Mouse (Mus musculus) frontal cortex, adult (tissue): ENCODE results near the gene Hs6st1.
A peak's percentile ranks its signal among the peaks of the same experiment; 100 is the strongest.
"Not testable (repeated sequence)": the region's sequence is repeated elsewhere in the genome, so short reads cannot be mapped to it uniquely, and the experiment has no call there.

ENCODE experiments used
- ATAC-seq: cut with Nextera tagmentation; 2 replicates; pipeline ENCODE4 v1.9.2; 2017; ENCODE audit warnings: mild to moderate bottlenecking, moderate library complexity, mixed read lengths; ENCODE audit not compliant: low TSS enrichment

Gene Hs6st1

GRCm38 (mm10) chr1:36068076-36068475 lies at the start of gene Hs6st1:
Hs6st1 (plus strand) TSS chr1:36068400.
- peak; percentile 75 for ATAC-seq

GRCm38 (mm10) chr1:36018617-36019016 lies 49.6 kb upstream of the Hs6st1 start:
- peak; percentile 16; the same call in 1 of the 2 replicates for ATAC-seq

- no peak for ATAC-seq
Observed at GRCm38 (mm10) chr1:36019161-36019560, 49.0 kb upstream of the Hs6st1 start.

- no peak for ATAC-seq
Observed at GRCm38 (mm10) chr1:36020315-36020714, 47.9 kb upstream of the Hs6st1 start.

DNA sequence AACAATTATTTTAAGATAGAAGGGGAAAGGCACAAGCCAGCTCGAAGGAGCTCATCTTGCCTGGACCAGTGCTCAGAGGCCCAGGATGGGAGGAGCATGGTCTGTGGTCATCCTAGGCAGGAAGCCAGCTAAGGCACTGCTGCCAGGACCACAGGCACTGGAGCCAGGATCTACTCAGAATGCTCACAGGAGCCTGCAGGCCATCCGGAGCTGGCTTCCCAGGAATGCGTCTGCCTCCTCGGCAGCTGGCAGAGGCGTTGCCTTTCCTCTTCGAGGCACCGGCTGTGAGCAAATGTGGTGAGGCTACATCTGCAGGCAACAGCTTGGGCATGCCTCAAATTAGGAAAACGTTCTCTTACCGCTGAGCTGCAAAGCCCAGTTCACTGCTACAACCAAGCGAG lies 37.8 kb upstream of the Hs6st1 start:
- ATAC-seq: peak; percentile 100

- ATAC-seq: no peak
Observed at GRCm38 (mm10) chr1:36038769-36039168, 29.4 kb upstream of the Hs6st1 start.

- no peak for ATAC-seq
Observed at GRCm38 (mm10) chr1:36042072-36042471, 26.1 kb upstream of the Hs6st1 start.

- not testable (repeated sequence) for ATAC-seq
Observed at GRCm38 (mm10) chr1:36043793-36044192, 24.4 kb upstream of the Hs6st1 start.

DNA sequence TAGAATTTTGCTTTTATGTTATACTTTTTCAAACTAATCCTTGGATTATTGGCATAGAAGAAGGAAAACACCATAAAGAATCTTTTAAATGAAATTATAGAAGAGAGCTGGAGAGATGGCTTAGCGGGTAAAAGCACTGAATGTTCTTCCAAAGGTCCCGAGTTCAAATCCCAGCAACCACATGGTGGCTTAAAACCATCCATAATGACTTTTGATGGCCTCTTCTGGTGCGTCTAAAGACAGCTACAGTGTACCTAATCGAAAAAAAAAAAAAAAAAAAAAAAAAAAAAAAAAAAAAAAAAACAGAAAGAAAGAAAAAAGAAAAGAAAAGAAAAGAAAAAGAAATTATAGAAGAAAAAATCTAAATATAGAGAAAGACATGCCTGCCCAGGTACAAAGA lies 23.9 kb upstream of the Hs6st1 start:
- ATAC-seq: no peak

GRCm38 (mm10) chr1:36052672-36053071 lies 15.5 kb upstream of the Hs6st1 start:
- no peak for ATAC-seq

GRCm38 (mm10) chr1:36053566-36053965 lies 14.6 kb upstream of the Hs6st1 start:
- ATAC-seq: no peak

DNA sequence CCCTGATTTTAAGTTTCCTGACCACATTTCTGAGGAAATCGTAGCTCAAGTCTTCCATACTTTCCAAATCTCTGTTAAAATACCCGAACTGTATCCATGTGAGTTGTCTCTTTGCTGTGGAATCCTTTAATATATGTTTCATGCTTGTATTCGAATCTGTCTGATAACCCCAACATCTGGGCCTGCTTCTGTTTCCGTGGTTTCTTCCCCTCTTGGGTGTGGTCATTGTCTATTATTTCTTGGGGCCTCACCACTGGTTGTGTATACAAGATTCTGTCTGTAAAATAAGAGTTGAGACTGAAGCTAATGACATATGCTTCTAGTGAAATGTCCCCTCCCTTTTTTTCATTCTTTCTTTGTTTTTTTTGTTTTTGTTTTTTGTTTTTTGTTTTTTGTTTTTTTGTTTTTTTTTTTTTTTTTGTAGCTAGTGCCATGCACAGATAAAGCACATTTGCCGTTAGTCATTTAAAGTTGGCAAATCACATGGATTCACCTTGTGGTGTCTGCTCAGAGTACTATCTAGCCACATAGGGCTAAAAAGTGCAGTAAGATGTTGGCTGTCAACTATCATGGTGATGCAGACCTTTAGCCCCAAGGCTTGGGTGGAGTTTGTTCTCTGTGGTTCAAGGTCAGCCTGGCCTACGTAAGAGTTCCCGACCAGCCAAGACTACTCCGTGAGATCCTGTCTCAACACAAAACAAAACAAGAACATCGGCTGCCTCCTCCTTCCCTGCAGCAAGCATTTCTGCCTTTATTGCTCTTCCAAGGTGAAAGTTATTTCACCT lies 13.8 kb upstream of the Hs6st1 start:
- ATAC-seq: no peak

GRCm38 (mm10) chr1:36054967-36055357 lies 13.2 kb upstream of the Hs6st1 start:
- ATAC-seq: no peak

- no peak for ATAC-seq
Observed at GRCm38 (mm10) chr1:36059351-36059750, 8.8 kb upstream of the Hs6st1 start.

- ATAC-seq: no peak
Observed at GRCm38 (mm10) chr1:36059959-36060953, 7.9 kb upstream of the Hs6st1 start.

- no peak for ATAC-seq
Observed at GRCm38 (mm10) chr1:36061211-36061915, 6.8 kb upstream of the Hs6st1 start.

DNA sequence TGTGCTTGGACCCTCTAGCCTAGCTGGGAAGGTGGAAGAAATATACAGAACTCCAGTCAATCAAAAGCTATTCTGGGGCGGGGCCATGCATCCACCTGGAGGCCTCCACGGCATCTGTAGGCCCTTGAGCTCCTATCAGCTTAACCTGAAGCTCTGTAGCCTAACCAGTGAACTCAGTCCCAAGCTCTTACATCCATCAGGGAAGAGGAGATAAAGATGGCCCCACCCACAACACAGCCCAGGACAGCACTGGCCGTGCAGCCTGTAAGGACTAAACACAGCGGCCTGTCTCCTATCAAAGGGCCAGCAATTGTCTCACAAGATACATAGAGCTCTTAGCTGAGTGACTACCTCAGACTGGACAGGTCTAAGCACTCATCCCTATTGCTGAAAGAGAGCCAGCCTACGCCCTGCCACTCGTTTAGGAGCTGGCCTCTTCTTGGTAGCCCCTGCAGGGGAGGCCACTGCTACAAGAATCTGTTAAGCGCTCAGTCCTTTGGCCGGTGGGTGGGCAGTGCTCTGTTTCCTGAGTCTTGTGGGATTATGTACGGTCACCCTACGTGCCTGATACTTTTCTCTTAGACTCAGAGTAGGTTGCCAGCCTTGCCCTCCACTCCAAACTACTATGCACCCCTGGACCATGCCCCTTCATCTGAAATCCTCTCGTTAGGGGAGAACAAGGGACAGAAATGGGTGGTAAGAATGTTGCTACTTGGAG lies 6.0 kb upstream of the Hs6st1 start:
- ATAC-seq: no peak

DNA sequence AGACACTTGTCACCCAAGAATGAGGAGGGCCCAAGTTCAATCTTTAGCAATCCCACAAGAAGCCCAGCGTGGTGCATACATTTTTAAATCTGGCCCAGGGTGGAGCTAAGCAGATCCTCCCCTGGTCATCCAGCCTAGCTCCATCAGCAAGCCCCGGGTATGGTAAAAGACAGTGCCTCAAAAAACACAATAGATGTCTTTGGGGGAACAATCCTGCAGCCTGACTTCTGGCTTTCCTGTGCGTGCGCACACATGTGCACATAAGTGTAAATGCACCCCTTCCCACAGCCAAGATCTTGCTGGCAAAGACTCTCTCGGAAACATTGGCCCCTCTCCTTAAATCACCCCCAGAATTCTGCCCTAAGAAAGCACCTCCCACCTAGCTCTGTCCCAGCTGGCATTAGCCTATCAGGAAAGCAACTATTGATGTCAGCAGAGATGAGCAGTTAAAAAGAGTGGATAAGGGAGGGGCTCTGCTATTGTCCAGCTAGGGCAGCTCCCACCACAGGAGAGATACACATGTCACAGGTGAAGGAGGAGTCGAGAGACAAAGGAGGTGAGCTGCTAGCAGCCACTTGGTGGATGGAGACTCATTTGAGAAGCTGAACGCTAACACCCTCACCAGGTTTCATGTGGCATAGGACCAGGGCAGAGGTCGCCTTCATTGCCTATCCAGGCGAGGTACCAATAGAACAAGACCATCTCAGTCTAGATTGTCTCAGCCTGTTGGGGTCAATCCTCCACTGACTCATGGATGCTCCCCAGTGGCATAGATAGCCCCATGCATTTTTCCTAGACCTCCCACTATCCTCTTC lies 5.2 kb upstream of the Hs6st1 start:
- ATAC-seq: no peak

DNA sequence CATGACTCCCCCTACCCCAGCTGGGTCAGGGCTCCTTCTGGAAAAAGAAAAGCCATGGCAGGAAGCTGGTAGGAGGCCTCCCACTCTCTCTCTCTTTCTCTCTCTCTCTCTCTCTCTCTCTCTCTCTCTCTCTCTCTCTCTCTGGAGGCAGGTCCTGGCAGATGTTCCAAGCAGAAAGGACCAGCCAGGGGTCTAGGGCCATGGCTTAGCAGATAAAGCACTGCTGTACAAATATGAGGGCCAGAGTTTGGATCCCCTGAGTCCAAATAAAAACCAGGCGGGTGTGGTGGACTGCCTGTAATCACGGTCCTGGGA lies 4.6 kb upstream of the Hs6st1 start:
- ATAC-seq: no peak

DNA sequence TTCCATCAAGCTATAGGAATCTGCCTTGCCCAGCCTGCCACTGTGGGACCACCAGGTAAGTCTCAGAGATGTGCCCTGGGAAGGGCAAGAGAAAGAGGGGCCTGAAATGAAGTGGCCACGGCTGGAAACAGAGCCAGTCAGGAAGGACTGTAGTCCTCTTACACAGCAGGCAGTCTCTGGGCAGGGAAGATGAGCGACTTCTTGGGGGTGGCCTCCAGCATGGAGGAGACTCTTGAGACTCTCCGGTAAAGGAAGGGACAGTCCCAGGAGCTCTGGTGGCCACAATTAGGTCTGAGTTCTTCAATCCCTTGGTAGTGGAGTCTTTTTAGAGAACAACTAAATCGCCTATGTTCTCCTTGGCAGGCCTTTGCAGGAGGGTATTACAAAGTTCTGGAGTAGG lies 4.0 kb upstream of the Hs6st1 start:
- no peak for ATAC-seq
